Mouse (Mus musculus) lung, embryonic 15.5 days (tissue): ENCODE data around the gene Cyp3a13. TPM values are rescaled to one million over a fixed set of nuclear protein-coding genes. Genes with fewer than 3 reads are reported as not detected.
"Not testable (repeated sequence)": the region's sequence is repeated elsewhere in the genome, so short reads cannot be mapped to it uniquely, and the experiment has no call there.

Experiments used
- ATAC-seq: fragments of 200-750 bp; cut with Nextera tagmentation; 2 replicates; pipeline ENCODE4 v1.8.0; 2017; ENCODE audit warnings: moderate number of reproducible peaks, borderline replicate concordance; ENCODE audit not compliant: low FRiP score, low TSS enrichment; ENCODE audit errors: extremely low read depth
- H3K27ac ChIP-seq: fragments of 300-500 bp; sonication (generic); 2 replicates; pipeline ENCODE4 v1.5.1; 2015; ENCODE audit warnings: moderate library complexity, mild to moderate bottlenecking, inconsistent platforms
- H3K27me3 ChIP-seq: fragments of 300-500 bp; sonication (generic); 2 replicates; pipeline ENCODE4 v1.6.1; 2015; ENCODE audit warnings: inconsistent platforms
- H3K36me3 ChIP-seq: fragments of 300-500 bp; sonication (generic); 2 replicates; pipeline ENCODE4 v1.6.1; 2015; ENCODE audit warnings: inconsistent platforms
- H3K4me1 ChIP-seq: fragments of 300-500 bp; sonication (generic); 2 replicates; pipeline ENCODE4 v1.6.1; 2015; ENCODE audit warnings: inconsistent platforms
- H3K4me2 ChIP-seq: fragments of 300-500 bp; sonication (generic); 2 replicates; pipeline ENCODE4 v1.6.1; 2015; ENCODE audit warnings: inconsistent platforms, mild to moderate bottlenecking, moderate library complexity
- H3K4me3 ChIP-seq: fragments of 300-500 bp; sonication (generic); 2 replicates; pipeline ENCODE4 v1.5.1; 2015; ENCODE audit warnings: mild to moderate bottlenecking, inconsistent platforms
- H3K9ac ChIP-seq: fragments of 300-500 bp; sonication (generic); 2 replicates; pipeline ENCODE4 v1.6.1; 2015; ENCODE audit warnings: inconsistent platforms
- H3K9me3 ChIP-seq: fragments of 300-500 bp; sonication (generic); 2 replicates; pipeline ENCODE4 v1.6.1; 2016; ENCODE audit warnings: inconsistent platforms
- WGBS: fragments of 180-500 bp; shearing (Covaris S2); methylation state at CpG from one replicate; pipeline ENCODE4 v1.1.7; 2015; 5-methylcytosine and 5-hydroxymethylcytosine counted together
- polyA plus RNA-seq: library from polyadenylated mRNA; unstranded; fragments of >200 nt; fragmentation: Nextera tagmentation; extraction: Ambion mirVana; gene quantifications from 2 replicates; pipeline ENCODE4 v1.2.1, GENCODE M21; 2015

Cyp3a13 gene
- polyA plus RNA-seq, 1 experiment from 2014 or later, result 0.37 TPM

GRCm38 (mm10) chr5:137915550-137915949, 5.9 kb downstream of the Cyp3a13 start:
- H3K4me2 ChIP-seq, result no peak overlapping the region
- no peaks in the 10 kb centered on the region for H3K27me3 ChIP-seq
- H3K27ac ChIP-seq, result no peak overlapping the region
- no peak overlapping the region for H3K9ac ChIP-seq
- ATAC-seq, result no peak
- H3K4me1 ChIP-seq, result no peaks in the 10 kb centered on the region
- no peaks in the 10 kb centered on the region for H3K9me3 ChIP-seq
- 68% methylated on average over 6 of the region's 6 CpGs for WGBS
- H3K4me3 ChIP-seq, result no peak overlapping the region
- H3K36me3 ChIP-seq, result no peaks in the 10 kb centered on the region

GRCm38 (mm10) chr5:137914508-137914907, 6.9 kb downstream of the Cyp3a13 start:
- H3K4me1 ChIP-seq, result no peaks in the 10 kb centered on the region
- H3K4me3 ChIP-seq, result no peak overlapping the region
- no peak overlapping the region for H3K4me2 ChIP-seq
- no peaks in the 10 kb centered on the region for H3K9me3 ChIP-seq
- ATAC-seq, result no peak
- H3K27me3 ChIP-seq, result no peaks in the 10 kb centered on the region
- H3K9ac ChIP-seq, result no peak overlapping the region
- H3K36me3 ChIP-seq, result no peaks in the 10 kb centered on the region
- H3K27ac ChIP-seq, result no peak overlapping the region

- Histone ChIP-seq H3K36me3 (no peaks in the 10 kb centered on the region), H3K27ac (peak overlapping the region; percentile 11; the same call in 1 of the 2 replicates), H3K9ac (no peak overlapping the region), H3K4me1 (no peaks in the 10 kb centered on the region), H3K9me3 (no peaks in the 10 kb centered on the region), H3K4me3 (no peak overlapping the region), H3K27me3 (no peaks in the 10 kb centered on the region), H3K4me2 (no peak overlapping the region)
- 49% methylated on average over 3 of the region's 3 CpGs for WGBS
- ATAC-seq, result peak; percentile 64
Observed at GRCm38 (mm10) chr5:137909564-137910262, 11.7 kb downstream of the Cyp3a13 start.

- WGBS, result 50% methylated on average over 1 of the region's 1 CpGs
- H3K4me2 ChIP-seq, result no peak overlapping the region
- H3K36me3 ChIP-seq, result no peaks in the 10 kb centered on the region
- H3K4me3 ChIP-seq, result no peak overlapping the region
- no peak overlapping the region for H3K27ac ChIP-seq
- H3K9me3 ChIP-seq, result no peaks in the 10 kb centered on the region
- no peak for ATAC-seq
- no peaks in the 10 kb centered on the region for H3K27me3 ChIP-seq
- no peak overlapping the region for H3K9ac ChIP-seq
- no peaks in the 10 kb centered on the region for H3K4me1 ChIP-seq
Observed at GRCm38 (mm10) chr5:137897812-137898211, 23.6 kb downstream of the Cyp3a13 start.

- Histone ChIP-seq H3K27me3 (no peaks in the 10 kb centered on the region), H3K9me3 (no peaks in the 10 kb centered on the region), H3K36me3 (no peaks in the 10 kb centered on the region), H3K4me1 (no peaks in the 10 kb centered on the region), H3K4me2 (no peak overlapping the region), H3K27ac (no peak overlapping the region), H3K9ac (no peak overlapping the region), H3K4me3 (no peak overlapping the region)
- WGBS, result 29% methylated on average over 1 of the region's 1 CpGs
- no peak for ATAC-seq
Observed at GRCm38 (mm10) chr5:137892954-137893353, 28.5 kb downstream of the Cyp3a13 start.

GRCm38 (mm10) chr5:137887666-137888065, 33.8 kb downstream of the Cyp3a13 start:
- Histone ChIP-seq H3K36me3 (no peaks in the 10 kb centered on the region), H3K9me3 (no peaks in the 10 kb centered on the region), H3K9ac (no peak overlapping the region), H3K4me1 (no peaks in the 10 kb centered on the region), H3K27me3 (no peaks in the 10 kb centered on the region), H3K4me3 (no peak overlapping the region), H3K4me2 (no peak overlapping the region), H3K27ac (no peak overlapping the region)
- ATAC-seq, result no peak
- 95% methylated on average over 1 of the region's 1 CpGs for WGBS

- no peaks in the 10 kb centered on the region for H3K36me3 ChIP-seq
- no peak overlapping the region for H3K4me3 ChIP-seq
- H3K9ac ChIP-seq, result no peak overlapping the region
- no peaks in the 10 kb centered on the region for H3K27me3 ChIP-seq
- 3% methylated on average over 2 of the region's 2 CpGs for whole genome bisulfite sequencing
- H3K9me3 ChIP-seq, result no peaks in the 10 kb centered on the region
- ATAC-seq, result no peak
- H3K4me2 ChIP-seq, result no peak overlapping the region
- no peak overlapping the region for H3K27ac ChIP-seq
- H3K4me1 ChIP-seq, result no peaks in the 10 kb centered on the region
Observed at GRCm38 (mm10) chr5:137885894-137886293, 35.5 kb downstream of the Cyp3a13 start.

GRCm38 (mm10) chr5:137883345-137883744, 38.1 kb downstream of the Cyp3a13 start:
- Histone ChIP-seq H3K9me3 (no peaks in the 10 kb centered on the region), H3K27me3 (no peaks in the 10 kb centered on the region), H3K4me2 (no peak overlapping the region), H3K36me3 (no peaks in the 10 kb centered on the region), H3K9ac (no peak overlapping the region), H3K4me1 (no peaks in the 10 kb centered on the region), H3K27ac (no peak overlapping the region), H3K4me3 (no peak overlapping the region)
- 74% methylated on average over 3 of the region's 3 CpGs for WGBS
- no peak for ATAC-seq

- no peaks in the 10 kb centered on the region for H3K9me3 ChIP-seq
- 67% methylated on average over 4 of the region's 4 CpGs for WGBS
- H3K27me3 ChIP-seq, result no peaks in the 10 kb centered on the region
- no peaks in the 10 kb centered on the region for H3K36me3 ChIP-seq
- no peak overlapping the region for H3K4me2 ChIP-seq
- H3K4me3 ChIP-seq, result no peak overlapping the region
- H3K9ac ChIP-seq, result no peak overlapping the region
- H3K27ac ChIP-seq, result no peak overlapping the region
- ATAC-seq, result no peak
- no peaks in the 10 kb centered on the region for H3K4me1 ChIP-seq
Observed at GRCm38 (mm10) chr5:137882922-137883321, 38.5 kb downstream of the Cyp3a13 start.

GRCm38 (mm10) chr5:137877860-137878259, 43.6 kb downstream of the Cyp3a13 start:
- no peak overlapping the region for H3K27ac ChIP-seq
- H3K36me3 ChIP-seq, result no peaks in the 10 kb centered on the region
- no peak for ATAC-seq
- H3K4me2 ChIP-seq, result no peak overlapping the region
- no peaks in the 10 kb centered on the region for H3K9me3 ChIP-seq
- no peak overlapping the region for H3K9ac ChIP-seq
- WGBS, result 50% methylated on average over 2 of the region's 2 CpGs
- H3K27me3 ChIP-seq, result no peaks in the 10 kb centered on the region
- no peaks in the 10 kb centered on the region for H3K4me1 ChIP-seq
- H3K4me3 ChIP-seq, result no peak overlapping the region

- H3K4me2 ChIP-seq, result no peak overlapping the region
- WGBS, result 76% methylated on average over 2 of the region's 2 CpGs
- no peak overlapping the region for H3K9ac ChIP-seq
- H3K27ac ChIP-seq, result no peak overlapping the region
- H3K27me3 ChIP-seq, result no peaks in the 10 kb centered on the region
- H3K4me3 ChIP-seq, result no peak overlapping the region
- H3K9me3 ChIP-seq, result no peaks in the 10 kb centered on the region
- no peaks in the 10 kb centered on the region for H3K36me3 ChIP-seq
- H3K4me1 ChIP-seq, result no peaks in the 10 kb centered on the region
- ATAC-seq, result no peak
Observed at GRCm38 (mm10) chr5:137875054-137875453, 46.4 kb downstream of the Cyp3a13 start.

- not testable (repeated sequence) for H3K4me3 ChIP-seq, H3K9me3 ChIP-seq, H3K4me1 ChIP-seq, H3K9ac ChIP-seq, ATAC-seq, H3K27me3 ChIP-seq, H3K27ac ChIP-seq, H3K4me2 ChIP-seq, H3K36me3 ChIP-seq
- WGBS, result 21% methylated on average over 1 of the region's 1 CpGs
Observed at GRCm38 (mm10) chr5:137872381-137872702, 49.1 kb downstream of the Cyp3a13 start.
